Mouse (Mus musculus) neural tube, embryonic 15.5 days (tissue): ENCODE measurements at regions not wholly inside any gene's neighbourhood (a gene's known extent, or its start where the extent isn't known, plus 50 kb on each side); places are given as distances from the start of the nearest gene placed in this dataset.

Experiments used
- ATAC-seq: fragments of 200-750 bp; cut with Nextera tagmentation; 2 replicates; pipeline ENCODE4 v1.8.0; 2017; ENCODE audit warnings: mild to moderate bottlenecking, moderate TSS enrichment, moderate library complexity; ENCODE audit not compliant: low FRiP score
- H3K27ac ChIP-seq: fragments of 300-500 bp; sonication (generic); replicated peaks from 2 replicates; pipeline ENCODE4 v1.5.1; 2015; ENCODE audit warnings: mild to moderate bottlenecking, inconsistent platforms
- H3K27me3 ChIP-seq: fragments of 300-500 bp; sonication (generic); replicated peaks from 2 replicates; pipeline ENCODE4 v1.6.1; 2015; ENCODE audit warnings: inconsistent platforms
- H3K36me3 ChIP-seq: fragments of 300-500 bp; sonication (generic); 2 replicates; pipeline ENCODE4 v1.6.1; 2015; ENCODE audit warnings: inconsistent platforms
- H3K4me1 ChIP-seq: fragments of 300-500 bp; sonication (generic); 2 replicates; pipeline ENCODE4 v1.6.1; 2015; ENCODE audit warnings: inconsistent platforms
- H3K4me2 ChIP-seq: fragments of 300-500 bp; sonication (generic); 2 replicates; pipeline ENCODE4 v1.6.1; 2015; ENCODE audit warnings: inconsistent platforms, mild to moderate bottlenecking, moderate library complexity
- H3K4me3 ChIP-seq: fragments of 300-500 bp; sonication (generic); replicated peaks from 2 replicates; pipeline ENCODE4 v1.5.1; 2015; ENCODE audit warnings: mild to moderate bottlenecking, inconsistent platforms
- H3K9ac ChIP-seq: fragments of 300-500 bp; sonication (generic); replicated peaks from 2 replicates; pipeline ENCODE4 v1.6.1; 2015; ENCODE audit warnings: mild to moderate bottlenecking, inconsistent platforms
- H3K9me3 ChIP-seq: fragments of 300-500 bp; sonication (generic); replicated peaks from 2 replicates; pipeline ENCODE4 v1.6.1; 2016; ENCODE audit warnings: inconsistent platforms
- WGBS: fragments of 180-500 bp; shearing (Covaris S2); methylation state at CpG from one replicate; pipeline ENCODE4 v1.1.7; 2015; ENCODE audit warnings: mixed read lengths; 5-methylcytosine and 5-hydroxymethylcytosine counted together

DNA sequence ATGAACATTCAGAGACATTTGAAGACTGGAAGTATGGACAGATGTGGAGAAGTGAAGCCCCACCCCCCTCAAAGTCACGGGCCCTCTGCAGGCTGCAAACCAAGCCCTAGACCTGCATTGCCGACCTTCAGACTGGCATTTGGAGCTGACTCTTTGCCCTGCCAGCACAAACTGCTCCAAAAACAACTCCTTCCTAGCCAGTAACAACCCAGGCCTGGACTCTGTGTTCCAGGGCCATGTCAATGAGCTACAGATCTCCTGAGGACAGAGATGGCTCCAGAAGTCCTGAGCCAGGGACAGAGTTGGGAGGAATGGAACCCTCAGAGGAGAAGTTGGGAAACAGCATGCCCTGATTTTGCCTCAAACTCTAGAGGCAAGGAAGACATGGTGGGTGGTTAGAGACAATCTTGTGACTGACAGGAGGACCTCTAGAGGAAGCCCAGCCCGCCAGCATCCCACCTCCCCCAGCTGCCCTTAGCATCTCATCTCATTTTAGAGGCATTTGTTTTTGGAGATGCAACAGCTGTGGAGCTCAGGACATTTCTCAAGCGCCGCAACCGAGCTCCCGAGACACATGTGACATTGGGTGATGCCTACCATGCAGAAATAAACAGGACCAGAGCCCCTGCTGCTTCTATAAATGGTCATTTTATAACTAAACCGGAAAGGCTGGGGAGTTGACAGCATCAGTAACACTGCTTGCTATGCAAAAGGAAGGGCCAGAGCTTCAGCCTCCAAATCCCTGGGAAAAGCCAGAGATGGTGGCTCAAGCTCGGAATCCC is 56.2 kb upstream of the Tbx5 start:
- WGBS, result 72% methylated on average over 9 of the region's 9 CpGs
- Histone ChIP-seq H3K36me3 (no peaks in the 10 kb centered on the region), H3K4me3 (no peak overlapping the region), H3K4me2 (no peak overlapping the region), H3K9ac (no peak overlapping the region), H3K9me3 (no peaks in the 10 kb centered on the region), H3K27me3 (peaks cover 18% of the 10 kb centered on the region), H3K27ac (no peak overlapping the region), H3K4me1 (no peaks in the 10 kb centered on the region; the same call in 1 of the 2 replicates)
- no peak for ATAC-seq

DNA sequence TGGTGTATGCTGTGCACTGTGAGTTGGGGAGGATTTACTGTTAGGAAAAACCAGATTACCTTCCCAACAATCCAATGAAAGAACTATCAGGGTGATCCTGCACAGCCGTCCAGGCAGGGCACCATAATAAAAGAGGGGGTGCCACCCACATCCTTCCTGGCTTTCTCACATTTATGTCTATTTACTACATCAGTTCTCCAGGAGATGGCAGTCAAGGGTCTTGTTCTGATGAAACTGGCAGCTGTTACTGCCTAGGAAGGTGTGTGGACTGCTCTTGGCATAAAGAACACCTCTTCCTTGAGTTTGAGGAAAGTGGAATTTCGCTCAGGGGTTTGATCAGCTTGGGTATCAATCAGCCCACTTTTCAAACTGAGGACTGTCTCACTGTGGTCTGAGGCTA is 54.6 kb upstream of the Tbx5 start:
- no peak overlapping the region for H3K4me2 ChIP-seq
- H3K27me3 ChIP-seq, result peaks cover 25% of the 10 kb centered on the region
- no peaks in the 10 kb centered on the region for H3K36me3 ChIP-seq
- H3K4me1 ChIP-seq, result no peaks in the 10 kb centered on the region; the same call in 1 of the 2 replicates
- WGBS, result 24% methylated on average over 2 of the region's 2 CpGs
- H3K27ac ChIP-seq, result no peak overlapping the region
- H3K4me3 ChIP-seq, result no peak overlapping the region
- ATAC-seq, result no peak
- no peak overlapping the region for H3K9ac ChIP-seq
- H3K9me3 ChIP-seq, result no peaks in the 10 kb centered on the region

DNA sequence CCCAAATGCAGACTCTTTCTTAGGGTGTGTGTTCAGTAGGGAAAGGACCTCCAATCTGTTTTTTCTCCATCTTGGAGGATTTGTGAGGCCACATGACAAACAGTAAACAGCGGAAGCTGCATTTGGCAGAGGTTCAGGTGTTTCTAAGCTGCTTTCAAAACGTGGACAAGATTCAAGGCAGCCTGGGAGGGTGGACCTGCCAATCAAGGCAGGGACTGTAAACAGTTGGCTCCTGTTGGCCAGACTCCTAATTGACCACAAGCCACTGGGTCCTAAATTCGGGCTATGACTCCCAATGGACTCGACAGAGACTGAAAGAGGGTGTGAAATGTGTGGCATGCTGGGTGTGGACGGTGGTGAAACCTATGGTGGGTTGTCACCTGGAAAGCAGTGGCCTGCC is 51.1 kb upstream of the Tbx5 start:
- H3K36me3 ChIP-seq, result no peaks in the 10 kb centered on the region
- no peak overlapping the region for H3K4me2 ChIP-seq
- no peak overlapping the region for H3K4me3 ChIP-seq
- WGBS, result 64% methylated on average over 5 of the region's 5 CpGs
- H3K9me3 ChIP-seq, result no peaks in the 10 kb centered on the region
- H3K27me3 ChIP-seq, result peaks cover 27% of the 10 kb centered on the region
- H3K9ac ChIP-seq, result no peak overlapping the region
- no peak overlapping the region for H3K27ac ChIP-seq
- H3K4me1 ChIP-seq, result no peaks in the 10 kb centered on the region; the same call in 1 of the 2 replicates
- ATAC-seq, result no peak
